Mouse (Mus musculus) stomach, embryonic 16.5 days (tissue): ENCODE data around the gene Pik3ip1. TPM values are rescaled to one million over a fixed set of nuclear protein-coding genes. Genes with fewer than 3 reads are reported as not detected.

Experiments used
- ATAC-seq: fragments of 200-750 bp; cut with Nextera tagmentation; 2 replicates; pipeline ENCODE4 v1.8.0; 2017; ENCODE audit warnings: moderate number of reproducible peaks, moderate TSS enrichment; ENCODE audit not compliant: insufficient read depth, low FRiP score
- H3K27ac ChIP-seq: fragments of 300-500 bp; sonication (generic); 2 replicates; pipeline ENCODE4 v1.5.1; 2014; ENCODE audit warnings: low read length
- H3K27me3 ChIP-seq: fragments of 300-500 bp; sonication (generic); 2 replicates; pipeline ENCODE4 v1.6.1; 2014; ENCODE audit warnings: low read length, control low read depth, mixed read lengths; ENCODE audit not compliant: control insufficient read depth, insufficient read depth
- H3K36me3 ChIP-seq: fragments of 300-500 bp; sonication (generic); 2 replicates; pipeline ENCODE4 v1.6.1; 2014; ENCODE audit warnings: low read length; ENCODE audit not compliant: control insufficient read depth, insufficient read depth
- H3K4me1 ChIP-seq: fragments of 300-500 bp; sonication (generic); 2 replicates; pipeline ENCODE4 v1.6.1; 2014; ENCODE audit warnings: low read length, control low read depth, mixed read lengths; ENCODE audit not compliant: control insufficient read depth, insufficient read depth
- H3K4me2 ChIP-seq: fragments of 300-500 bp; sonication (generic); 2 replicates; pipeline ENCODE4 v1.6.1; 2014; ENCODE audit warnings: low read depth, low read length, mixed read lengths
- H3K4me3 ChIP-seq: fragments of 300-500 bp; sonication (generic); replicated peaks from 2 replicates; pipeline ENCODE4 v1.5.1; 2014; ENCODE audit warnings: mild to moderate bottlenecking, low read length
- H3K9ac ChIP-seq: fragments of 300-500 bp; sonication (generic); 2 replicates; pipeline ENCODE4 v1.6.1; 2014; ENCODE audit warnings: low read length
- H3K9me3 ChIP-seq: fragments of 300-500 bp; sonication (generic); replicated peaks from 2 replicates; pipeline ENCODE4 v1.6.1; 2016; ENCODE audit warnings: low read length, control low read depth; ENCODE audit not compliant: control insufficient read depth
- WGBS: fragments of 180-500 bp; shearing (Covaris S2); extraction: QIAGEN DNeasy Blood & Tissue Kit; methylation state at CpG from one replicate; pipeline ENCODE4 v1.1.7; 2014; 5-methylcytosine and 5-hydroxymethylcytosine counted together
- polyA plus RNA-seq: library from polyadenylated mRNA; unstranded; fragments of >200 nt; fragmentation: Nextera tagmentation; extraction: Ambion mirVana; gene quantifications from 2 replicates; pipeline ENCODE4 v1.2.1, GENCODE M21; 2015

The Pik3ip1 gene
- polyA plus RNA-seq, 1 experiment from 2014 or later, result 11.8 TPM

DNA sequence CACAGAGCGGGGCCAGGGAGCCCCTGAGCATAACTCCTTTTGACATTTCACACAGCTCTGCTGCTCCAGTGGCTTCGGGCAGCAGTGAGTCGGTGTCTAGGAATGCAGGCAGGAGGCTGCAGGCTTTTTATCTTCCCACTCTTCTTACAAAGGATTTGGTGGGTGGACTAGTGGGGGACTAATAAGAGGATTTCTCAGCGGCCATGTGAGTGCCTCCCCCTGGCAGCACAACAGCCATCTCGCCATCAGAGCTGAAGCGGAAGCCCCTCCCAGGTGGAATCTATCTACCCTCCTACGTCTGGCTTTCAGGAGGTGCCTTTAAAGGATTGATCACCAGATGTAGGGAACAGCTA lies 44.1 kb downstream of the Pik3ip1 start:
- H3K36me3 ChIP-seq, result no peaks in the 10 kb centered on the region
- H3K27me3 ChIP-seq, result no peaks in the 10 kb centered on the region
- no peak overlapping the region for H3K4me3 ChIP-seq
- peak overlapping the region; percentile 27 for H3K4me2 ChIP-seq
- H3K27ac ChIP-seq, result peak overlapping the region; percentile 64
- H3K9me3 ChIP-seq, result no peaks in the 10 kb centered on the region
- peak overlapping the region; percentile 16; the same call in 1 of the 2 replicates for H3K9ac ChIP-seq
- 25% methylated on average over 7 of the region's 7 CpGs for WGBS
- ATAC-seq, result peak; percentile 24; the same call in 1 of the 2 replicates
- peaks cover 39% of the 10 kb centered on the region for H3K4me1 ChIP-seq

- peaks cover 36% of the 10 kb centered on the region for H3K4me1 ChIP-seq
- no peaks in the 10 kb centered on the region for H3K27me3 ChIP-seq
- ATAC-seq, result no peak
- peak overlapping the region; percentile 64; the same call in 1 of the 2 replicates for H3K27ac ChIP-seq
- no peaks in the 10 kb centered on the region for H3K36me3 ChIP-seq
- H3K9me3 ChIP-seq, result no peaks in the 10 kb centered on the region
- H3K9ac ChIP-seq, result peak overlapping the region; percentile 2; the same call in 1 of the 2 replicates
- H3K4me3 ChIP-seq, result no peak overlapping the region
- 58% methylated on average over 12 of the region's 12 CpGs for WGBS
- peak overlapping the region; percentile 27 for H3K4me2 ChIP-seq
Measured at GRCm38 (mm10) chr11:3374741-3375140, 44.5 kb downstream of the Pik3ip1 start.

DNA sequence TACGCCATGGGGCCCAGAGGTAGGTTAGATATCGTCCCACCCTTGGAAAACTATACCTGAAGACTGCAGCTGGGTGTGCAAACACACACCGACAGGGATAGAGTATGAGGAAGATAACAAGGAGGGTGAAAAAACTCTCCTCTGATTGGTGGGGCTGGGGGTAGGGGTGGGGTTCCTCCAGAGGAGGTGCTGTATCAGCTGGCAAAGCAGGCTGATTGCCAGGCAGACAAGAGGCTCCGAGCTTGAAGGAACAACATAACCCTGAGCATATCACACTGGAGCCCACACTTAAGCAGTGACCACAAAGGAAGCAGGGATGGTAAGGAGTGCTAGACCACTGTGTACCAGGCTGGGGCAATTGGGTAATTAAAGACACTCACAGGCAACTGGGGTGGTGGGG lies 49.2 kb downstream of the Pik3ip1 start:
- Histone ChIP-seq H3K36me3 (no peaks in the 10 kb centered on the region), H3K27me3 (no peaks in the 10 kb centered on the region), H3K27ac (no peak overlapping the region), H3K4me2 (no peak overlapping the region), H3K9me3 (no peaks in the 10 kb centered on the region), H3K4me3 (no peak overlapping the region), H3K4me1 (peaks cover 6% of the 10 kb centered on the region), H3K9ac (no peak overlapping the region)
- ATAC-seq, result peak; percentile 89
- 68% methylated on average over 4 of the region's 4 CpGs for WGBS

DNA sequence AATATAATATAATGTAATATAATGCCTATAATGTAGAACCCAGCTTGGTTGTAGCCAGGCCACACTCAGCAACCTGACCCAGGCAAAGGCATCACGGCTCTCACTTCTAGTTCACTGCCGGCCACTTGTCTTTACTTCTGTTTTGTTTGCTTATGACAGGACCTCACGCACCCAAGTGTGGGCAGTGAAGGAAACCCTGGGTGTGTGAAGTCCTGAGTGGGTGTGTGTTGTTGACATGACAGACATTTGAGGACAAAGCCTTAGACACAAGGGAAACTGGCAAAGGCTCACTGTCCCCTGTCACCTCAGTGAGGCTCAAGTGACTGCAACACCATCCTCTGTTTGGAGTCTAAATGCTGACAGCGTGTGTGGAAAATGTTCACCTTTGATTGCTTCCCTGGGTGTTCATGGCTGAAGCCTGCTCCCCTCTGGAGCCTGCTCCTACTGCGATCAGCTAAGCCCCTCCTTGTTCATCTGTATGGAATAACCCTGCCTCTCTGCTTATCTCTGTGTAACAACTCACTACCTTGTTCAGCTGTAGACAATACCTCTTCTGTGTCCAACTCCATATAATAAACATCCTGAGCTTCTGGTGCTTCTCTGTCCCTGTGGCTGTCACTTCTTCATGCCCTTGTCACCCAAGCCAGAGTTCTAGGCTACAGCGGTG lies 51.1 kb downstream of the Pik3ip1 start:
- WGBS, result 66% methylated on average over 6 of the region's 6 CpGs

DNA sequence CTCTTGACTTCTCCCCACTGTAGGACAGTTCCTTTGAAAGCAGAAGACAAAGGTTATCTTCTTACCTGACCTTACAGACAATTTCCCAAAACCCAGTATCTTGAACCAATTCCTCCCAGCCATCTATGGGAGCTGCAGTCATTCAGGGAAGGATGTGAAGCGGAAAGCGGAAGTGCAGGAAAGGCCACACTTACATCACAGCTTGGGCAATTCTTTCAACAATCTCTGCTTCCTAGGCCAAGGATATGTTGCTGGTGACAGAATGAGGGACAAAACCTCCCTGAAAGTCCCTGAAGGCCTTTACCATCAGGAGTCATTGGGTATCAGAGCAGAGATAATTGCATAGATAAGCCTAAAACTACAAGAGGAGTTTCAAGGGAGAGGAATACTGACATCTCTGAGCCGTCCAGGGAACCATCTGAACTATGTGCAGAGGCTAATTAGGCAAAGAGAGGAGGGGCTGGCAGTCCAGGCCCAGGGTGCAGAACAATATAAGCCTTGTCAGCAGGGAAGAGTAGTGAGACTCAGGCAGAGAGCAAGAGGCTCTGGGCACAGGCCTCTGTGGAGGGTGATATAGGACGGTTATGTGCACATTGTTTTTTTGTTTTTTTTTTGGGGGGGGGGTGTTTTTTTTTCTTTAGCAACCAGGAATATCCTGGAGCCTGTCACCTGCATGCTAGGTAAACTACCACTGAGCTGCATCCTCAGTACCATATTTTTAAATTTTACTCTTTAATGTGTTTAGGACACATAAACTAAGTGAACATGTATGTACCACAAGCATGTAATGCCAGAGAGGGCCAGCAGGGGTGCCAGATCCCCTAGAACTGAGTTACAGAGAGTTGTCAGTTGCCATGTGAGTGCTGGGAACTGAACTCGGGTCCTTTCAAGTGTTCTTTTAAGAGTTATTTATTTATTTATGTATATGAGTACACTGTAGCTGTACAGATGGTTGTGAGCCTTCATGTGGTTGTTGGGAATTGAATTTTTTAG lies 52.7 kb downstream of the Pik3ip1 start:
- H3K4me1 ChIP-seq, result peaks cover 3% of the 10 kb centered on the region
- H3K9ac ChIP-seq, result no peak overlapping the region
- no peak overlapping the region for H3K4me2 ChIP-seq
- no peak overlapping the region for H3K27ac ChIP-seq
- no peaks in the 10 kb centered on the region for H3K36me3 ChIP-seq
- 79% methylated on average over 5 of the region's 5 CpGs for WGBS
- no peaks in the 10 kb centered on the region for H3K27me3 ChIP-seq
- no peak for ATAC-seq
- no peak overlapping the region for H3K4me3 ChIP-seq
- H3K9me3 ChIP-seq, result no peaks in the 10 kb centered on the region

More for the DNA sequence above, 51.1 kb downstream of the Pik3ip1 start:
- Histone ChIP-seq H3K27me3 (no peaks in the 10 kb centered on the region), H3K4me2 (no peak overlapping the region), H3K36me3 (no peaks in the 10 kb centered on the region), H3K4me1 (no peaks in the 10 kb centered on the region; the same call in none of the 2 replicates), H3K9me3 (no peaks in the 10 kb centered on the region), H3K27ac (no peak overlapping the region), H3K4me3 (no peak overlapping the region), H3K9ac (no peak overlapping the region)
- no peak for ATAC-seq

DNA sequence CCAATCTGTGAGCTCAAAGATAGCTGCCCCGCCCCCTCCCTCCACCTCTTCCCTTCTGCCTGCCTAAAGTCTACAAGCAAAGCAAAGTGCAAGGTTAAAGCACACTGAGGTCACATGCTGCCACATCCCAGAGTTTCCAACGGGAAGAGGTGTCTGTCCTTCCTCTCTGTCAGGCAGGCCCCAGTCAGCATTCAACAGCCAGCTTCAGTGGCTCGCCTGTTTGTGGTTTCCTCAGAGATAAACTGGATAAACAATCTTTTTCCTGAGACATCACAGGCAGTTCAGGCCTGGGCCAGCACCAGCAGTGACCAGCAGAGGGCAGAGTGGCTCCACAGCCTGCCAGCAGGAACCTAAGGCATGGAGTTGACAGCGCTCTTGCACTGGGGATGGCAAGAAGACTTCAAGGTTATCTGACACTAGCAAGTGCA lies 56.8 kb downstream of the Pik3ip1 start:
- Histone ChIP-seq H3K27ac (peak overlapping the region; percentile 49; the same call in 1 of the 2 replicates), H3K27me3 (no peaks in the 10 kb centered on the region), H3K4me2 (no peak overlapping the region), H3K9me3 (no peaks in the 10 kb centered on the region), H3K4me3 (no peak overlapping the region), H3K4me1 (peaks cover 12% of the 10 kb centered on the region; the same call in 1 of the 2 replicates), H3K36me3 (no peaks in the 10 kb centered on the region), H3K9ac (no peak overlapping the region)
- WGBS, result 22% methylated on average over 4 of the region's 4 CpGs
- peak; percentile 70; the same call in 1 of the 2 replicates for ATAC-seq

DNA sequence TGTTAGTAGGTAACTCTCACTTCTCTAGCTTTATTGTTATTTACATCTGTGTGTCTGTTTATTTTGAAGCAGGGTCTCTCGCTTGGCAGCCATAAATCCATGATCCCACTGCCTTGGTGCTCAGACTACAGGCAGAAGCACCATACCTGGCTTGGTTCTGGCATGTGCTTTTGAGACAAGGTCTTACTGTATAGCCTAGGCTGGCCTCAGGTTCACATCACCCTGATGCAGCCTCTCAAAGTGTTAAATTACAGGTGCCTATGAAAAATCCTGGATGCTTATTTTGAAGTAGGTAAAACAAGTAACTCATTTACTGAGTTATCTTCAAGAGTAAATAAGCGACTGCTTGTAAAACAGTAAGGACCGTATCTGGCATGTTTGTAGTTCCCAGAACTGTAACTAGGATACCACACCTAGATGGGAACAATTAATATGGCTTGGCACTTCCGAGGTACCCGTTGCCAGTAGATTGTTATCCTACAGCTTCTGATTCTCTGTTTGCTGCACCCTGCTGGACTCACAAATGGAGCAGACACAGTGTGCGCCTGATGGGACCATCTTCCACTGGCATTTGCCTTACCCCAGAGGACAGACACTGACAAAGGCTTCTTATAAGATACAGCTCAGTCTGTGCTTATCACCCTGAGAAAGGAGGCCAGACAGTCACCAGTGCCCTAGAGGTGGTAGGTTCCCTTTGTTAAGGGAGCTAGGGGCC lies 57.4 kb downstream of the Pik3ip1 start:
- Histone ChIP-seq H3K36me3 (no peaks in the 10 kb centered on the region), H3K27ac (peak overlapping the region; percentile 49), H3K4me2 (no peak overlapping the region), H3K9me3 (no peaks in the 10 kb centered on the region), H3K27me3 (no peaks in the 10 kb centered on the region), H3K4me3 (no peak overlapping the region), H3K4me1 (peaks cover 12% of the 10 kb centered on the region; the same call in 1 of the 2 replicates), H3K9ac (no peak overlapping the region)
- peak; percentile 32; the same call in 1 of the 2 replicates for ATAC-seq
- WGBS, result 64% methylated on average over 6 of the region's 6 CpGs

DNA sequence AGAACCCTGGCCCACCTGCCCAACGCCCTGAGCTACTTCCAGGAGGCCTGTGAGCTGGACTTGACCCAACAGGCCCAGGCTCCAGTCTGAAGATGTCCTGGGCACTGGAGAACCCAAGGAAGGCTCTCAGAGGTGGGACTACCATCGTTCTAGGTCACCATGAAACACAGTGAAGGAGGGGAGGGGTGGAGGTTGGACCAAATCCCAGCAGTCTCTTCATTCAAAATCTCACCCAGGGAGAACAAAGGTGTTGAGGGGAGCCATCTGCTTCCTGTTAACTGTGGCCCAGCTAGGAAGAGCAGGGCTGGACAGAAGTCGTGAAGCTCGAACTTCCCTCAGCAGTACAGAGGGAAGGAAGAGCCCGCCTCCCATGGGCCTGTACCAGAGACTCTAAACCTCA lies 59.8 kb downstream of the Pik3ip1 start:
- Histone ChIP-seq H3K4me2 (no peak overlapping the region), H3K9me3 (no peaks in the 10 kb centered on the region), H3K27ac (peak overlapping the region; percentile 80; the same call in 1 of the 2 replicates), H3K27me3 (no peaks in the 10 kb centered on the region), H3K9ac (no peak overlapping the region), H3K4me1 (peaks cover 17% of the 10 kb centered on the region; the same call in 1 of the 2 replicates), H3K36me3 (no peaks in the 10 kb centered on the region), H3K4me3 (no peak overlapping the region)
- WGBS, result 76% methylated on average over 5 of the region's 5 CpGs
- no peak for ATAC-seq
